Mouse (Mus musculus) cerebellum, adult 9-11 months (tissue): ENCODE results near the gene Def6.

ENCODE experiments used
- DNase-seq: peaks from one replicate; pipeline ENCODE4 v3.0.0; 2022

The Def6 gene

DNA sequence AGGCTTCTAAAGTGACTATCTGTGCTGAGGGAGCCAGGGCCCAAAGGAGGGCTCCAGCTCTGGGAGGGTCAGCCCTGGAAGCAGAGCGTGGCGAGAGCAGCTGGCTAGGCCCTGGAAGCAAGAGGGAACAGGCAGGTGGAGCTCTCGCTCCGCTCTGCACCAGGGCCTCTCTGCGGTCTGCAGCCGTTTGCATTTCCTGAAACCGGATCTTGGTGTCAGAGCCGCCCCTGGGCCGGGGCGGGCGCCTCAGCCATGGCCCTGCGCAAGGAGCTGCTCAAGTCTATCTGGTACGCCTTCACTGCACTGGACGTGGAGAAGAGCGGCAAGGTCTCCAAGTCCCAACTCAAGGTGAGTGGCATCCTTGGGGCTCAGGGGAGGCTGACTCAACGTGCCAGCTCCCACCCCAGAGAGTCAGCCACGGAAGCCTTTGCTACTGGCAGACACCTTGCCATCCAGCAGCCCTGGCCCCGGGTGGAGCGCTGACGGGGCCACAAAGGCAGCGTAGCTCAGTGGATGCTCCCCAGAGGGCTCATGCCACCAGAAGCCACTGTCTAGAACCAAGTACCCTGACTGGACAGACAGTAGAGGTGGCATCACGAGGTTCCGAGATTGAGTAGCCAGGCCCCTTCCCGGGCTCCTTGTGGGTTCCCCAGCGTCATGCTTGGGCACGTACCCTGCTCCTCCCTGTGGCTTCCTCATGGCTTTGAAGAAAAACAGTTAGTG is at the start of gene Def6:
Gene Def6, plus strand, starts transcription at position 188 of the 723 bp plus-strand sequence.
- no peak for DNase-seq

DNA sequence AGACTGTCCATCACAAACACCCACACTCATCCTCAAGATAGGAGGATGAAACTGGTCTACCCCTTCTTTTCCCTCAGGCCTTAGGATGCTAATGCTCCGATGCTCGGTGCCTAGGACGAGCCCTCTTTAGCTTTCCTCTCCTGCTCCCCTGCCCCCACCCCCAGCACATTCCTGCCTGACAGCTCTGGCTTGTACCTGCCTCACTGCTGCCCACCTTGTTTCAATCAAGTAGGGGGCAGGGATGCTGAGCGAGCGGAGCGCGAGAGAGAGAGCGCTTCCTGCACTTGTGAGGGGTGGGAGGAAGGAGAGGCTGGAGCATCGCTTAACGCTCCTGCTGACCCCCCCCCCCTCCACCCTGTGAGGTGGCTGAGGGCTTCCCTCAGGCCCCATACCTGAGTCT is 47.2 kb upstream of the Def6 start:
- no peak for DNase-seq

- DNase-seq = no peak
These were observed 46.2 kb upstream of the Def6 start for GRCm38 (mm10) chr17:28161310-28161881.

GRCm38 (mm10) chr17:28163666-28164065 is 43.9 kb upstream of the Def6 start:
- DNase-seq = peak; percentile 70

DNA sequence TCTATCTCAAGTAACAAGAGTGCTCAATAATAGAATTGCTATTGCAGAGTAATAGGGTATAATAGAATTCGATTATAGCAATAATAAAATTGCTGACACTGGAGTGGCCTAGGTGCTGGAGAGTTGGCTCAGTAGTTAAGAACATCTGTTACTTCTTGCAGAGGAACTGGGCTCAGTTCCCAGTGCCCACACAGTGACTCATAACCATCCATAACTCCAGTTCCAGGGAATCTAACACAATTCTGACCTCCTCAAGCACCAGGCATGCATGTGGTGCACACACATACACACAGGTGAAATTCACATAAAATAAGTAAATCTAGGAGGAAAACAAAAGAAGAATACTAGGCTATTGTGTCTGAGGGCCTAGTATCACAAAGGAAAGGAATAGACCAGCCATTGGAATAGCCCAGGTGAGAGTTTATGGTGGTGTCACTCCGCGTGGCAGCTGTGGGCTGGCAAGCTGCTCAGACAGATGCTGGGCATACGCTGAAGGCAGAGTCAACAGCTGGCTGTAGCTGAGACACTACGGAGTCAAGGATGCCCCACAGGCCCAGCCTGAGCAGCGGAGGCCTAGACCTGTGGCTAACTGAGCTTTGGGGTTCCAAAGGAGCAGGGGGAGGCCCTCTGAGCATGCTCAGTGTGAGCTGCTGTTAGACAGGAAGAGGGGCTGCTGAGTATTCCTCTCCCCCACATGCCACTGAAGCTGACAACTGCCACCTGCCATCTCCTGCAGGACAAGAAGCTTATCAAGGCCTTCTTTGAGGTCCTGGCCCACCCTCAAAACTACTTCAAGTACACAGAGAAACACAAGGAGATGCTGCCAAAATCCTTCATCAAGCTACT is 36.9 kb upstream of the Def6 start:
- DNase-seq = no peak

DNA sequence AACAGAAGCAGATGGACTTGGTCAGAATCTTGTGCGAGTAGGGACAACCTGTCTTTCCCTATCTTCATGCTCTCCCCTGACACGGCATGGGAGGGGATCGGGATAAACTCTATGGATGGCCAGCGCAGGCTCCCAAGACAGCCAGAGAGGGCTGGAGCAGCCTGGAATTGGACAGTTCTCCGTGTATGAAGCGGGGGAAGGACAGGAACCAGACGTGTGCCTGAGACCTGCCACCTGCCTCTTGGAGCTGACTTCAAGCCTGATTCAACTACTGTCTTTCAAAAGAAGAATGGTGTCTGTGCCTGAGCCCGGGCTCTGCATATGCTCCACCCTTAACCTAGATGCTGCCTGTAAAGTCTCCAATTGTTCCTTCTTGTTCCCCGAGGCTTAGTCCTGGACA is 34.9 kb upstream of the Def6 start:
- no peak for DNase-seq

DNA sequence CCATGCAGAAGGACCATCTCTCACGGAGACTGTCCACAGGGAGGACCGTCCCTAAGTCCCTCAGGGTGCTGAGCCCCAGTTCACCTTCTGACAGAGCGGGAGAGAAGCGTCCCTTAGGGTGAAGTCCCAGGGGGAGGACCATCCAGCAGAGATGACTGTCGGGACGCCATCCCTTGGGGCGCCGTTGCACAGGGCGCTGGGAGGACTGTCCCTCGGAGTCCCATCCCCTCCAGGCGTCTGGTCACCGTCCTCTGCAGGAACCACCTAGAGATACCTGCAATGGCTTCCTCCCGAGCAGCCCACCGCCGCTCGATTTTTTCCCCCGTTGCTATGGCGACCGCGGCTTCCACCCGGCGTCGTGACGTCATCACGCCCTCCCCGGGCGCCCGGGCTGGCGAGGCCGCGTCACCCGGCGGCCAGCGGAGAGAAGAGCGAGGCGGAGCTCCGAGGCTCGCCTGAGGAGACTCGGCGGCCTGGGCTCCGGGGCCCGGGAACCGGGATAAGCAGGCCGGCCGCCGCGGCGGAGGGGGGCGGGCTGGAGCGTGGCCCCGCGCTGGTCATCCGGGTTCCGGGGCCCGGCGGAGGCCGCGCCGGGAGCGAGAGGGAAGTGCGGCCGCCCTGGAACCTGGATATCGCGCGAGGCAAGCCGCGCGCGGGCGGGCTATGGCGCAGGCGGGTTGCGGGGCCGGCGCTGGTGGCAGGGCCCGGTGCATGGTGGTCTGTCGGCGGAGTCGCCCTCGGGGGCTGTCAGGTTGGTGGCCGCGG is 30.6 kb upstream of the Def6 start, which contains the start of gene Zfp523:
Gene Zfp523, plus strand, starts transcription at position 355 of the 765 bp plus-strand sequence.
- peak; percentile 95 for DNase-seq

GRCm38 (mm10) chr17:28177540-28178046 is 30.0 kb upstream of the Def6 start:
- DNase-seq = no peak

DNA sequence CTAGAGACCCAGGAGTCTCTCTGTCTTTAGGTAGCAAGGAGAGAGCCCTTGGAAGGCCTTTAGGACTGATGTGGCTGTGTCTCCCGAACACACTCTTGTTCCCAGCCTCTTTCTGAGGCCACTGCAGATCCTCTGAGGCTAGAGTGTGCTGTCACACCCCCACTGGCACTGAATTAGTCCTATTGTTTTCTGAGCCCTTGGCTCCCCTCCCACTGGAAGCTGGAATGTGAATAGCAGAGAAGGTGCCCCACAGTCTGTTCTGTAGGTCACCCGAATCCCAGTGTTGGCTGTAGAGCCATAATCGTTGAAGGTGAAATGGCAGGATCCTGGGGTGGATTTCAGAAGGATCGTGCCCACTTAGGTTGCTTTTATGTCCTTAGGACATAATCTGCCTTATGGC is 27.2 kb upstream of the Def6 start:
- no peak for DNase-seq

GRCm38 (mm10) chr17:28180783-28181544 is 26.6 kb upstream of the Def6 start:
- no peak for DNase-seq

- no peak for DNase-seq
These were observed 22.5 kb upstream of the Def6 start for GRCm38 (mm10) chr17:28184971-28185638.

GRCm38 (mm10) chr17:28188313-28188712 is 19.3 kb upstream of the Def6 start:
- DNase-seq = no peak

DNA sequence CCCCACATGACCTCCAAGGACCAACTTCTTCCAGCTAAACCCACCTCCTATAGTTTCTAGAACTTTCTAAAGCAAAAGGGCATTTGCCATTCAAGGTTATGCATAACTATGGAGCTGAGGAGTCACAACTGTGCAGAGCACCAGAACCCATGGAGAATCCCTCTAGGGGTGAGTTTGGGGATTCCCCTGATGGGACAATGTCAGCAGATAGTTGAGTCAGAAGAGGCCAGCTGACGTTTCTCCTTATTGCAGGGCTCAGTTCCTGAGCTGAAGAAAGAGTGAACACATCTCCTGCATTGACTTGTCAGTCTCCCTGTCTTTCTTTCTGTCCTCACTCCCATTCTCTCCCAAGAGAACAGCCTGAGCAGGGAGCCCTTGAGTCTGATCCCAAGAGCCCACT is 14.8 kb upstream of the Def6 start:
- no peak for DNase-seq

- DNase-seq = no peak
These were observed 14.0 kb upstream of the Def6 start for GRCm38 (mm10) chr17:28193559-28193958.

DNA sequence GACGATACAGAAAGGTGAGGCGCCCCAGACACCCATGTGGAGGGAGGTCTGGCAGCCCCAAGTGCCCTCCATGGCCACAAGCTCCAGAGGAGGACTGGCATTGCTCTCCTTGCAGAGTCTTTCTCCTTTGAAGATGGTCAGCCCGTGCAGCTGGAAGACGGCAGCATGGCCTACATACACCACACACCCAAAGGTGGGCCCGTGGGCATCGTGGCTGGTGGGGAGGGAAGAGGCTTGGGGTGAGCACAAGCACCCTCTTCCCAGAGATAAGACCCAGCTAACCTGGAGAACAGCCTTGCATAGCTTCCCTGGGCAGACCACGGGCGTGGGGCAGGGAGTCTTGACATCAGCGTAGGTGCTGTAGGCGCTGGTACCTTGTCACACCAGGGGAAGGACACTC is 12.5 kb upstream of the Def6 start:
- DNase-seq = no peak

DNA sequence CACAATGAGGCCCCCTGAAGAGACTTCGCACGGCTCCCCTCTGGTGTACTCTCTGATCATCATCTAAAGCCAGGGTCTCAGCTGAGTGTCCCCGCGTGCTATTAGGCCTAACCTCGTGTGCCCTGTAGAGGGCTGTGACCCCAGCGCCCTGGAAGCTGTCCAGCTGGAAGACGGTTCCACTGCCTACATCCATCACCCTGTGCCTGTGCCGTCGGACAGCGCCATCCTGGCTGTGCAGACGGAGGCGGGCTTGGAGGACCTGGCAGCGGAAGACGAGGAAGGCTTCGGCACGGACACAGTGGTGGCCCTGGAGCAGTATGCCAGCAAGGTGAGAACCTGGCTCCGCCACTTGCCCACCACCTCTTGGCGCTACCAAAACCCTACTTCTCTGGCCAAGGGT is 9.9 kb upstream of the Def6 start:
- DNase-seq = no peak

DNA sequence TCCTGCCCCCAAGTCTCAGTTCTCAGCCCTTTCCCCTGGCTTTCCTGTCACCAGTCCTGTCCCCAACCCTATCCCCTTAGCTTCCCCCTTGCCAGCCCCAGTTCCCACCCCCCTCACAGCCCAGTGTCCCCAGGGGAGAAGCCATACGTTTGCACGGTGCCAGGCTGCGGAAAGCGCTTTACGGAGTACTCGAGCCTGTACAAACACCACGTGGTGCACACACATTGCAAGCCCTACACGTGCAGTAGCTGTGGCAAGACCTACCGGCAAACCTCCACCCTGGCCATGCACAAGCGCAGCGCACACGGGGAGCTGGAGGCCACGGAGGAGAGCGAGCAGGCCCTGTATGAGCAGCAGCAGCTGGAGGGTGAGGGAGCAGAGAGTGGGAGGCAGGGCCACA is 5.6 kb upstream of the Def6 start:
- DNase-seq = no peak

- peak; percentile 46 for DNase-seq
These were observed 3.4 kb upstream of the Def6 start for GRCm38 (mm10) chr17:28204052-28204720.

- DNase-seq = no peak
These were observed 2.1 kb upstream of the Def6 start for GRCm38 (mm10) chr17:28205443-28205842.

GRCm38 (mm10) chr17:28207092-28207491 is 486 bp upstream of the Def6 start:
- no peak for DNase-seq

GRCm38 (mm10) chr17:28208314-28208612 is 685 bp downstream of the Def6 start:
- no peak for DNase-seq
